Mouse (Mus musculus): ENCODE results near the gene Ptgds. TPM values are rescaled to one million over a fixed set of nuclear protein-coding genes. Genes with fewer than 3 reads are reported as not detected.

Ptgds gene
- polyA plus RNA-seq, 1 experiment from 2014 or later, result 10.2 TPM

- no peak overlapping the region for H3K27ac ChIP-seq
- no peak overlapping the region for H3K9ac ChIP-seq
- no peak for ATAC-seq (ENCODE audit: borderline replicate concordance, extremely low read depth, low FRiP score, low TSS enrichment)
- H3K4me1 ChIP-seq, result no peaks in the 10 kb centered on the region
- peaks cover 39% of the 10 kb centered on the region for H3K27me3 ChIP-seq
- H3K4me2 ChIP-seq, result no peak overlapping the region
- no peak overlapping the region for H3K4me3 ChIP-seq
- no peaks in the 10 kb centered on the region for H3K36me3 ChIP-seq
- 24% methylated on average over 3 of the region's 3 CpGs for WGBS
- no peaks in the 10 kb centered on the region for H3K9me3 ChIP-seq
These were observed 48.0 kb downstream of the Ptgds start for GRCm38 (mm10) chr2:25421896-25422295.

GRCm38 (mm10) chr2:25417426-25417825 lies 52.4 kb downstream of the Ptgds start:
- Histone ChIP-seq H3K9me3 (no peaks in the 10 kb centered on the region), H3K36me3 (no peaks in the 10 kb centered on the region), H3K9ac (no peak overlapping the region), H3K27ac (no peak overlapping the region), H3K27me3 (peaks cover 2% of the 10 kb centered on the region; the same call in 1 of the 2 replicates), H3K4me1 (no peaks in the 10 kb centered on the region), H3K4me3 (no peak overlapping the region), H3K4me2 (no peak overlapping the region)
- no peak for ATAC-seq (ENCODE audit: borderline replicate concordance, extremely low read depth, low FRiP score, low TSS enrichment)
- 25% methylated on average over 3 of the region's 3 CpGs for WGBS

Small RNAs within 50 kb of the gene (microRNA-seq; reads per million reads assigned to microRNA genes)
- not detected for gene Mir3087

Other genes starting within 250 kb of the Ptgds start
- gene Tubb4b, start 245.3 kb downstream of the Ptgds start, polyA plus RNA-seq (2015; fragmentation: Nextera tagmentation; extraction: Ambion mirVana), result 704 and 709 TPM in 2 replicates
- not detected in 2 replicates for gene Slc34a3, start 235.7 kb downstream of the Ptgds start, polyA plus RNA-seq (2015; fragmentation: Nextera tagmentation; extraction: Ambion mirVana)
- not detected in 2 replicates for gene Rnf224, start 233.3 kb downstream of the Ptgds start, polyA plus RNA-seq (2015; fragmentation: Nextera tagmentation; extraction: Ambion mirVana)
- gene Rnf208, start 227.8 kb downstream of the Ptgds start, polyA plus RNA-seq (2015; fragmentation: Nextera tagmentation; extraction: Ambion mirVana), result 8.9 and 9.9 TPM in 2 replicates
- gene Cysrt1, start 227.6 kb downstream of the Ptgds start, polyA plus RNA-seq (2015; fragmentation: Nextera tagmentation; extraction: Ambion mirVana), result 0.19 and 0.35 TPM in 2 replicates
- 3.5 and 5.0 TPM in 2 replicates for gene AL732309.1, start 223.2 kb downstream of the Ptgds start, polyA plus RNA-seq (2015; fragmentation: Nextera tagmentation; extraction: Ambion mirVana)
- gene Tmem203, start 214.6 kb downstream of the Ptgds start, polyA plus RNA-seq (2015; fragmentation: Nextera tagmentation; extraction: Ambion mirVana), result 24.4 and 24.5 TPM in 2 replicates
- gene Tprn, start 207.4 kb downstream of the Ptgds start, polyA plus RNA-seq (2015; fragmentation: Nextera tagmentation; extraction: Ambion mirVana), result 6.7 and 8.7 TPM in 2 replicates
- gene Ssna1, start 197.6 kb downstream of the Ptgds start, polyA plus RNA-seq (2015; fragmentation: Nextera tagmentation; extraction: Ambion mirVana), result 229 and 239 TPM in 2 replicates
- gene Anapc2, start 197.6 kb downstream of the Ptgds start, polyA plus RNA-seq (2015; fragmentation: Nextera tagmentation; extraction: Ambion mirVana), result 132 and 136 TPM in 2 replicates
- not detected in 2 replicates for gene Tmem210, start 181.9 kb downstream of the Ptgds start, polyA plus RNA-seq (2015; fragmentation: Nextera tagmentation; extraction: Ambion mirVana)
- gene Lrrc26, start 180.1 kb downstream of the Ptgds start, polyA plus RNA-seq (2015; fragmentation: Nextera tagmentation; extraction: Ambion mirVana), result 3.4 and 4.5 TPM in 2 replicates
- gene Grin1, start 150.9 kb downstream of the Ptgds start, polyA plus RNA-seq (2015; fragmentation: Nextera tagmentation; extraction: Ambion mirVana), result 0.45 and 0.48 TPM in 2 replicates
- gene Man1b1, start 137.7 kb downstream of the Ptgds start, polyA plus RNA-seq (2015; fragmentation: Nextera tagmentation; extraction: Ambion mirVana), result 48.8 and 52.0 TPM in 2 replicates
- gene Dpp7, start 113.7 kb downstream of the Ptgds start, polyA plus RNA-seq (2015; fragmentation: Nextera tagmentation; extraction: Ambion mirVana), result 14.5 and 14.9 TPM in 2 replicates
- gene Uap1l1, start 104.4 kb downstream of the Ptgds start, polyA plus RNA-seq (2015; fragmentation: Nextera tagmentation; extraction: Ambion mirVana), result 16.4 and 20.5 TPM in 2 replicates
- gene Sapcd2, start 97.7 kb downstream of the Ptgds start, polyA plus RNA-seq (2015; fragmentation: Nextera tagmentation; extraction: Ambion mirVana), result 42.2 and 45.2 TPM in 2 replicates
- 2.1 and 3.6 TPM in 2 replicates for gene Entpd2, start 74.2 kb downstream of the Ptgds start, polyA plus RNA-seq (2015; fragmentation: Nextera tagmentation; extraction: Ambion mirVana)
- 27.5 and 28.7 TPM in 2 replicates for gene Npdc1, start 70.7 kb downstream of the Ptgds start, polyA plus RNA-seq (2015; fragmentation: Nextera tagmentation; extraction: Ambion mirVana)
- 0.11 TPM in 1 of 2 replicates, not detected in the other for gene Fut7, start 46.8 kb downstream of the Ptgds start, polyA plus RNA-seq (2015; fragmentation: Nextera tagmentation; extraction: Ambion mirVana)
- gene Abca2, start 41.3 kb downstream of the Ptgds start, polyA plus RNA-seq (2015; fragmentation: Nextera tagmentation; extraction: Ambion mirVana), result 4.5 and 4.8 TPM in 2 replicates
- 77.9 and 90.3 TPM in 2 replicates for gene Clic3, start 13.2 kb downstream of the Ptgds start, polyA plus RNA-seq (2015; fragmentation: Nextera tagmentation; extraction: Ambion mirVana)
- 31.5 and 37.0 TPM in 2 replicates for gene Paxx, start 9.0 kb downstream of the Ptgds start, polyA plus RNA-seq (2015; fragmentation: Nextera tagmentation; extraction: Ambion mirVana)
- not detected in 2 replicates for gene Lcn12, start 23.9 kb upstream of the Ptgds start, polyA plus RNA-seq (2015; fragmentation: Nextera tagmentation; extraction: Ambion mirVana)
- gene Fbxw5, start 30.7 kb upstream of the Ptgds start, polyA plus RNA-seq (2015; fragmentation: Nextera tagmentation; extraction: Ambion mirVana), result 72.8 and 76.2 TPM in 2 replicates
- 5.8 and 6.6 TPM in 2 replicates for gene C8g, start 31.7 kb upstream of the Ptgds start, polyA plus RNA-seq (2015; fragmentation: Nextera tagmentation; extraction: Ambion mirVana)
- gene Traf2, start 76.9 kb upstream of the Ptgds start, polyA plus RNA-seq (2015; fragmentation: Nextera tagmentation; extraction: Ambion mirVana), result 37.1 and 41.3 TPM in 2 replicates
- gene Edf1, start 87.8 kb upstream of the Ptgds start, polyA plus RNA-seq (2015; fragmentation: Nextera tagmentation; extraction: Ambion mirVana), result 311 and 323 TPM in 2 replicates
- 4.5 and 7.1 TPM in 2 replicates for gene Mamdc4, start 104.8 kb upstream of the Ptgds start, polyA plus RNA-seq (2015; fragmentation: Nextera tagmentation; extraction: Ambion mirVana)
- gene Phpt1, start 105.2 kb upstream of the Ptgds start, polyA plus RNA-seq (2015; fragmentation: Nextera tagmentation; extraction: Ambion mirVana), result 163 and 177 TPM in 2 replicates
- gene Ajm1, start 111.7 kb upstream of the Ptgds start, polyA plus RNA-seq (2015; fragmentation: Nextera tagmentation; extraction: Ambion mirVana), result 0.09 TPM in 1 of 2 replicates, not detected in the other
- 74.0 and 75.2 TPM in 2 replicates for gene Rabl6, start 138.5 kb upstream of the Ptgds start, polyA plus RNA-seq (2015; fragmentation: Nextera tagmentation; extraction: Ambion mirVana)
- gene Ccdc183, start 147.6 kb upstream of the Ptgds start, polyA plus RNA-seq (2015; fragmentation: Nextera tagmentation; extraction: Ambion mirVana), result 0.17 and 0.45 TPM in 2 replicates
- 26.8 and 27.2 TPM in 2 replicates for gene Tmem141, start 152.0 kb upstream of the Ptgds start, polyA plus RNA-seq (2015; fragmentation: Nextera tagmentation; extraction: Ambion mirVana)
- gene Fcna, start 158.0 kb upstream of the Ptgds start, polyA plus RNA-seq (2015; fragmentation: Nextera tagmentation; extraction: Ambion mirVana), result 2.4 and 3.6 TPM in 2 replicates
- gene Lcn8, start 183.1 kb upstream of the Ptgds start, polyA plus RNA-seq (2015; fragmentation: Nextera tagmentation; extraction: Ambion mirVana), result 0.26 and 0.40 TPM in 2 replicates
- not detected in 2 replicates for gene Lcn5, start 187.9 kb upstream of the Ptgds start, polyA plus RNA-seq (2015; fragmentation: Nextera tagmentation; extraction: Ambion mirVana)
- not detected in 2 replicates for gene Lcn6, start 206.7 kb upstream of the Ptgds start, polyA plus RNA-seq (2015; fragmentation: Nextera tagmentation; extraction: Ambion mirVana)
- gene Lcn10, start 212.7 kb upstream of the Ptgds start, polyA plus RNA-seq (2015; fragmentation: Nextera tagmentation; extraction: Ambion mirVana), result not detected in 2 replicates
- gene Obp2a, start 230.0 kb upstream of the Ptgds start, polyA plus RNA-seq (2015; fragmentation: Nextera tagmentation; extraction: Ambion mirVana), result not detected in 2 replicates
- gene Bmyc, start 236.7 kb upstream of the Ptgds start, polyA plus RNA-seq (2015; fragmentation: Nextera tagmentation; extraction: Ambion mirVana), result 64.4 and 69.3 TPM in 2 replicates